Mouse (Mus musculus) frontal cortex, postnatal 14 days (tissue): ENCODE measurements around the gene Chek2.
"Not testable (repeated sequence)": the region's sequence is repeated elsewhere in the genome, so short reads cannot be mapped to it uniquely, and the experiment has no call there.

Experiments
- DNase-seq, 2 experiments: peaks; one replicate each; pipeline ENCODE4 v3.0.0; 2022; ENCODE audit warnings: low spot score in 2 of 2

Gene Chek2

DNA sequence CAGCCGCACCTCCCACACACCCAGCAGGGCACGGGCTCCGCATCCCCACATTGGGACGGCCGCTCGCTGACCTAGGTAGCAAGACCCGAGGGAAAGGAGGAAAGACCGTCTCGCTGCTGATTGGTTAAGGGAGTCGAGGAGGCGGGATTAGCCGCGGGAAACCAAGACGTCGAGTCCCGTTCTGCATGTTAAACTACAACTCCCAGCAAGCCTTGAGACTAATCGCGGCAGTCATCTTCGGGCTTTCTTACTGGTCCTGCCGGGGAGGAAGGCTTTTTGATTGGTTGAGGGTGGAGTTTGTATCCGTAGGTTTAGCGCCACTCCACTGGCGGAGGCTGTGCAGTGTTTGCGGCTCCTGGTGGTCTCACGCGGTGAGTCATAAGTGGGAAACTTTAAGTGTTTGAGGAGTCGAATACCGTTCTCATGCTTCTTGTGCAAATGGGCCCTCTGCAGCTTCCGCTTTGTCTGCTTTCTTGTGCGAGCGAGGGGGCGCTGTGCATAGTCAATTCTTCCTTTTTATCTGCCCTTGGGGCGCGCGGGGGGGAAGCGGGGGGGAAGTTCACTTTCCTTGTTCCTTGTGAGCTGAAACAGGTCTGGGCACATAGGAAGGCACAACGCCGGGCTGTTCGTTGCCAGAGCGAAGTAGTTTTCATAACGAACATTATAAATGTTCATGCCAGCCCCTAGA, at the start of gene Chek2, which contains the start of gene Hscb:
Gene Chek2, plus strand, starts transcription at position 302 of the 688 bp plus-strand sequence.
Gene Hscb, minus strand, starts transcription at position 100 of the 688 bp plus-strand sequence.
- peak; percentile 96 to 98 for DNase-seq

DNA sequence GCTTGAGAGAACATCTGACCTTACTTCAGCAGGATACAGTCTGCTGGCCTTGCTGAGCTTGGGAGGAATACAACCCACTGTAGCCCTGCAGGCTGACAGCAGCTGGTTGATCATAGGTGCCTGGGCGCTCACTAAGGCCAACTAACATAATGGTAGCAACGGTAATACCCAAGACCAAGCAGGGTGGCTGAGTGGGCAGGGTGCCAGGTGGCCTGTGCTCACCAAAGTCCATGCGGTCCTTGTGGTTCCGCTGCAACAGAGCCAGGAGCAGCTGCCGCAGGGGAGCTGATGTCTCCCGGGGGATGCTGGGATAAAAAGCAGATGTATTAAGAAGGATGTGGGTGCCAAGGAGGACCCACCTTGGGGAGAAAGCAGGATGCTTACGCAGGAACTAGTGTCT, 45.4 kb upstream of the Chek2 start:
- DNase-seq = no peak

- DNase-seq = no peak
Observed at GRCm38 (mm10) chr5:110797696-110798095, 42.1 kb upstream of the Chek2 start.

- DNase-seq = no peak
Observed at GRCm38 (mm10) chr5:110801036-110801624, 38.6 kb upstream of the Chek2 start.

DNA sequence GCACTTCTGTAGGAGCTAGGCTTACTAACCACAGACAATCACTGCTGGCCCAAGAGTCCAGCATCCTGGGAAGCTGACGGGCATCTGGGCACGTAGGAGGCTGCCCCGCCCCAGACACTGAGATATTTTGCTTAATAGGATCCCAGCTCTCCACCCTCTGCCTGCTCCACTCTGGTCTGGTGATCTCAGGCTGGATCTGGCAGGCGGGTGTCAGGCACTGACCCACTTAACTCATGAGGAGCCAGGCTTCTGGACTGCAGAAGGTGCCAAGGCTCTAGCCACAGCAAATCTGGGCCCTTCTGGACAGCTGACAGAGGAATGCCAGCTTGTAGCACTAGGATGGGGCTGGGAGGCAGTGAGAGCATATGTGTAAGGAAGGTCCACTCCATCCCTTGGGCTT, 37.6 kb upstream of the Chek2 start:
- DNase-seq = no peak

DNA sequence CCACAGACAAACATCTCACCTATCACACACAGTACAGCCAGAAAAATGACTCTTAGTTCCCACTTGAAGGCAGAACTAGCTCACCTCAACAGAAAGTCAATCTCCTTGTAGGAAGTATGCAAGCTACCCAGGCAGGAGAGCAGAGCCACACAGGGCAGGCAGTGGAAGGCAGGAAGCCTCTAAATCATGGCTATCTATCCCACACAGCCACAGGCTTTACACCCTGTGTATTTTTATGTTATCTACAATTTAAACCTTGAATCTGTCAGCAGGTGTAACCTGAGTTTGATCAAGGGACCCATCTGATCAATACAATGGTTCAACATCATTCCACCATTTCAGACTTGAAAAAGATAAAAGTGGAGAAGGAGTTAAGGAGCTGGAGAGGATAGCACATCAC, 37.0 kb upstream of the Chek2 start:
- DNase-seq = no peak

DNA sequence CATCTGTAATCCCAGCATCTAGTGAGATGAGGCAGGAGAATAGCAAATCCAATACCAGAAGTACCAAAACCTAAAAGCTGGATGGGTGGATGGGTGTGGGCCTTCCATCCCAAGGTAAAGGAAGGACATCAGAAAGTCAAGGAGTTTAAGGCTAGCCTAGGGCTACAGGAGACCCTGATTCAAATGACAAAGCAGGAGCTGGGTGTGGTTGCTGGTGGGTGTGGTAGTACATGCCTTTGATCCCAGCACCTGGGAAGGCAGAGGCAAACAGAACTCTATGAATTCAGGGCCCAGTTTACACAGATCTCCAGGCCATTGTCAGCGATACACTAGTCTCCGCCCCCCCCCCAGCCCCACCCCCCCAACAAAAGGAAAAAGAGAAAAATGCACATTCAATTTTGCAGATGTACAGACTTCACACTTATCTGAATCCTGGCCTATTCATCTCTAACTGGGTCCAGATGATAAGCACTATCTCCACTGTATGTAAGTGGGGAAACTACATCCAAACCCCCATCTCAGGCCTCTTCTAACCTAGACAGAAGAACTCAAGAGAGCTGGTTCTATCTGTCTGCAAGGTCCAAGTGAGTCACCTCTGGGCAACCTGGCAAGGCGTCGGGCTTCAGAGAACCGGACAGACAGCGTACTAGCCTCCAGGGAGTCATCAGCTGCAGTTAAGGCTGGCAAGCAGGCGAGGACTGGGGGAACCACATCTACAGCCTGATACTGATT, 35.6 kb upstream of the Chek2 start:
- no peak for DNase-seq

- no peak for DNase-seq
Observed at GRCm38 (mm10) chr5:110806154-110806553, 33.6 kb upstream of the Chek2 start.

- DNase-seq = no peak
Observed at GRCm38 (mm10) chr5:110806676-110807075, 33.1 kb upstream of the Chek2 start.

GRCm38 (mm10) chr5:110807453-110807852, 32.3 kb upstream of the Chek2 start:
- DNase-seq = no peak

DNA sequence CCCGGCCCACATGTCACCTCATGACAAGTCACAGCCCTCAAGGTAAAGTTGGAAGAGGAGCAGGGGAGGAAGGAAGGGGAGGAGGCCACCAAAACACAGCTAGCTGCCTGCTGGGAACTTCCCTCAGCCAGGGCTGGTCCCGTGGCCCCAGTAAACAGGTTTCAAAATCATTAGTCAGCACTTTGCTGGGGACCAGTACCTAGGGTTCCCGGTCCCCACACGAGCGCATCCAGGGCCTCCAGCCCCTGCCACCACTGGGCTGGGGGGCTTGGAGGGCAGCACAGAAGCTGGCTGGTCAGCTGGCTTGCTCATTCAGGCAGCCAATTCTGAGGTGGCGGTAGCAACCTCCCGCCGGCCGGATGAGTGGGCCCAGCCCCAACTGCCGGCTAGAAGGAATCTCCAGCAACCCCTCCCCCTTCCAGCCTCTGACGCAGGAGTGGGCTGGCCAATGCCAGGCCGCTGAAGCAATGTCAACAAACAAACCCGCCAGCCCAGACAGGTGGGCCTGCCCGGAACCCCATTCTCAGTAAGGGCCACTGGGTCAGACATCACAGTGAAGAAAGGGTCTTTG, 31.6 kb upstream of the Chek2 start:
- DNase-seq = peak; percentile 71 to 74

DNA sequence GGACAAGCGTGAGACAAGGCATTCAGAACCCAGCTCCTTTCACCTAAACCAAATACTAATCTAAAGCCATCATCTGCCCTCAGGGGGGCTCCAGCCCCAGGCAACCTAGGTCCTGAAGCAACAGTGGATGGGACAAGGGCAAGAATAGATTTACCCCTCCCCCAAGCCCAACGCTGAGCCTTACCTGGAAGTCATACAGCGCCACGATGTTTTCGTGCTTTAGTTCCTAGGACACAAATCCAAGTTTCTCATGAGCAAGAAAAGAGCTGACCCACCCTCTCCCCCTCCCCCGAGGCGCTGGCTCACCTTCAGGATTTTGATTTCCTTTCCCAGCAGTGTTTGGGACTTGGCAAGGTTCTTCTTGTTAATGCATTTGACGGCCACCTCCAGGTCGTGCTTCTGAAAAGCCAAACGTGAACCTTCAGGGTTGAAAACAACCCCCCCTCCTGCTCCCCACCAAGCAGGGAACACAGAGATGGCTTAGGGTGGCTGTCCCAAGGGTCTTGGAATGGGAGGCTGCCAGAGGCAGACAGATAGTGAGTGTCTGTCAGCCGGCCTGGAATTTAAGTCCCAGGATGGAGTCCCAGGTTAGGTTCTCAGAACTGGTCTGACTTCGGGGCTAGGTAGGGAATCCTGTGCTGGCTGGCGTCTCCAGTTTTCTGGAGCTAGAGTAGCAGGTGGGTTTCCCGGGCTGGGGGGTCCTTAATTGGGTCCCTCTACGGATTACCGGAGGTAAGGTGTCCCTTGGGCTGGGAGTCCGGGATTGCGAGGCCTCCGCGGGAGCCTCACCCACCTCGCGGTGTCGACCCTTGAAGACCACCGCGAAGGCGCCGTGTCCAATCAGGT, 30.7 kb upstream of the Chek2 start:
- no peak for DNase-seq

GRCm38 (mm10) chr5:110809667-110810325, 30.0 kb upstream of the Chek2 start, which contains the start of gene Ulk1:
Ulk1 (minus strand) TSS chr5:110810097.
- peak; percentile 99 for DNase-seq

DNA sequence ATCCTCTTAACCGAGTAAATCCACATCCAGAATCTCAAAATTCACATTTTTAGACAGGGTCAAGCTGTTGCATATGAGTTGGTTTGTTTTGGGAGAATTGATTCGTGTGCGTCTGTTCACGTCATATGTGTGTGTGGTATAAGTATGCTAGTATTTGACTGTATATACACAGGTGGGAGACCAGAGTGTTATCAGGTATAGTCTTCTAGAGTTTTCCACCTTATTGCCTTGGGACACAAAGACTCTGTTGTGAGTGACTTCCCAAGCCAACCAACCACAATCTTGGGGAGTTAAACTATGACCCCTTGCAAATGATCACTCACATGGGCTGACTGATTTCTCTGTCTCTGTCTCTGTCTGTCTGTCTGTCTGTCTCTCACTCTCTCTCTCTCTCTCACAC, 15.4 kb upstream of the Chek2 start:
- DNase-seq = no peak

DNA sequence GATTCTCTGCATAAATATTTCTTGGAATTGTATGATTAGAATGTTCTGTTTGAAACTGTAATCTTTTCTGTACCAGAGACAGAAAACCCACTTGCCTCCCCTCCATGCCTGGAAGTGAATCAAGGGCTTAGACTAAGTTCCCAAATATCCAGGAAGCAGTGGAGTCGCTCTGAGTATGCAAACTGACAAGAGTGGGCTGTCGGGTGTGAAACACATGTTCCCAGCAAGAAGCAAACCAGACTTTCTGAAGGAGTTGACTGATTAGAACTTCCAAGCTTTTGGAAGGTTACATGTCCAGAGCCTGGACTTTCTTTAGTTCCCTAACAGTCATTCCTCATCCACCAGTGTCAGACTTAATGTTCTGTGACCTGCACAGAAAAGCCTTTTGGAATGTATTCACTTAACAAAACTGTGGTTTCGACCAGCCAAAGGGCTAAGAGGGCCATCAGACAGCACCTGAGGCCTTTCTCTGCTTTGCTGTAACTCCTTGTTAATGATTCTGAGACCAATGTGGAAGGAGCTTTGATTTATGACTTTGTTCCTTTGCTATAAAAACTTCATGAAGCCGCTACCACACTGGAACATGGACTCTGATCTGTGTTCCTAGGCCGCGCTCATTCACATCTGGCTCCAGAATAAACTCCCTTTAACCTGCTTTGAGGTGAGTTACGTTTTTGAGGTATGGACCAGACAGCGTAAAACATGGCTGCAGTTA, 12.8 kb upstream of the Chek2 start:
- DNase-seq = no peak

DNA sequence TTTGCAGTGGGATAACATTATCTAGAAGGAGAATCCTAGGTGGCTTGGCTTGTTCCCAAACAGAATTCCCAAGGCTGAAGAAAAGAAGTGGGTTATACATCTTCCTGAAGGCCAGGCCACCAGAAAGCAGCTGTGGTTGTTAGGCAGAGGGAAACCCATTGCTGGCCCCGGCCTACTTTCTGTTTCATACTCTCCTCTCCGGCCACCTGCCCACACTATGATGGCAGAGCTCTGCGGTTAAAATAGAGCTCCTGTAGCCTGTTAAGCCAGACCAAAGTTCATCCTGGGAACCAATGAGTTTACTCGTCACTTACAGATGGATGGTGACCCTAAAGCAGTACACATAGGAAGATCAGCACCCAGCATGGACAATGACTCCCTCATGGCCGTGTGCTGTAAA, 12.2 kb upstream of the Chek2 start:
- DNase-seq = no peak

DNA sequence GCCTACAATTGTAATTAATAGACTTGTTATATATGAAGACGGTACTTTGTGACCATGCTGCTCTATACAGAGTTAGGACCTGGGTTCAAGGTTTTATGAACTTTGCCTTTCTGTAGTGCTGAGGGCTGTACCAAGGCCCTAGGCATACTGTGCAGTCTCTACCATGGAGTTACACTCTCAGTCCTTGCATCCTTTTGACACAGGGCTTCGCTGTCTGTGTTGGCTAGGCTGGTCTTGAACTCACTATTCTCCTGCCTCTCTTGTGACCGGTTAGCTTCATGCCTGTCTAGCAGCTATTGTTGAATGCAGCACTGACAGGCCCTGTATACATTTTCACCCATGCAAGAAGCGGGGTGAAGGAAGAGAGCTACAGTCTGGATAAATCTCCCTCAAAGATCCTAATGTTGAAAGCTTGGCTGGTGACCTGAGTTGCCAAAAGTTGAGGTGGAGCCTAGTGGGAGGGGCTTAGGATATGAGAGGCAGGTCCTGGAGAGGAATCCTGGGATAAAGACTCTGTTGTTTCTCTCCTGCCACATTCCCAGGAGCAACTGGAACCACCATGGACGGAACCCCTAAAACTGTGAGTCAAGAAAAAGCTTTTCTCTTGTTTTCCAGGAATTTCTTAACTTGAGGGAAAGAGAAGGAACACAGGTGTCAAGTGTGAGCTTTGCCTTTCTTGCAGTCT, 8.6 kb upstream of the Chek2 start:
- DNase-seq = no peak

DNA sequence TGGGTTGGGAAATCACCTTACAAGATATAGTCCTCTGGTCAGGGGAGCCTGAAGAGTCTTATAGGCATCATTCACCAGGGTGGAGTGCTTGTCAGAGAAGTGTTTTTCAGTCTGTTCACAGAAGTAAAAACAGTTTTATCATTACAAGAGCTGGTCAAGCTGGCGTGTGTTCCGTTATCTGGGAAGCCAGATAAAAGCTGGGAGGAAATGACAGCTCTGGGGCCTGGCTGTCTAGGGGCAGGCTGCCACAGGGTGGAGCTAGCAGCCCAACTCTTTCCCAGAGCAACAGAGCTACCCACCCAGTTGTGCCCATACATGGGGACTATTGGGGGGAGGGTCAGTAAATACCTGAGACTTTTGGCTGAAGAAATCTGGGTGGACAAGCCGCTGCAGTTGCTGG, 3.8 kb upstream of the Chek2 start:
- peak; percentile 15 to 37 for DNase-seq

DNA sequence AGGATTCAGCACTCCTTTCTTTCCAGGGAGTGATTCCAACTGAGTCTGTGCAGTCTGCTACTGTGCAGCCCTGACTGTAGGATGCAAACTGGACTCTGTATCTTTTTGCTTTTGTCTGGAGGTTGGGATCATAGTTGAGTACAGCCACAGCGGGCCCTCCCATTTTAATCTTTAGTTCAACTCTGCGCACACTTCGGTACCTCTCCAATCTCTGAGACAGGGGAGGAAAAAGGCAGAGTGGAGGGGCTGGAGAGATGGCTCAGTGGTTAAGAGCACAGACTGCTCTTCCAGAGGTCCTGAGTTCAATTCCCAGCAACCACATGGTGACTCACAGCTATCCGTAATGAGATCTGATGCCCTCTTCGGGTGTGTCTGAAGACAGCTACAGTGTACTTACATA, 1.8 kb upstream of the Chek2 start:
- DNase-seq = not testable (repeated sequence)
